Mouse (Mus musculus) MEL (cell line): ENCODE measurements around the gene Jarid2.

Source experiments
- CHD2 ChIP-seq: IDR thresholded peaks from 2 replicates; pipeline ENCODE4 v1.6.1; 2011; ENCODE audit warnings: low read length, improper control_type of control experiment
- CTCF ChIP-seq, 3 experiments: IDR thresholded peaks in 2 of 3; conservative IDR thresholded peaks in 1 of 3; 2 replicates each; pipeline ENCODE4 v1.5.1; 2011 to 2012; ENCODE audit warnings: low read length in 3 of 3, low read depth in 2 of 3, mild to moderate bottlenecking in 2 of 3, improper control_type of control experiment in 1 of 3, inconsistent platforms in 1 of 3, mixed read lengths in 1 of 3, moderate library complexity in 1 of 3; ENCODE audit not compliant: control insufficient read depth in 1 of 3, insufficient read depth in 1 of 3, poor library complexity in 1 of 3, severe bottlenecking in 1 of 3
- KAT2A ChIP-seq: conservative IDR thresholded peaks from 2 replicates; pipeline ENCODE4 v1.6.1; 2012; ENCODE audit warnings: low read depth, low read length, improper control_type of control experiment, inconsistent platforms
- MXI1 ChIP-seq: IDR thresholded peaks from 2 replicates; pipeline ENCODE4 v1.6.1; 2011; ENCODE audit warnings: mild to moderate bottlenecking, low read depth, low read length, improper control_type of control experiment
- POLR2A ChIP-seq, 2 experiments: IDR thresholded peaks; 2 replicates each; pipeline ENCODE4 v1.6.1; 2011 to 2012; ENCODE audit warnings: low read length in 2 of 2, mild to moderate bottlenecking in 2 of 2, control low read depth in 1 of 2, improper control_type of control experiment in 1 of 2, low read depth in 1 of 2, moderate library complexity in 1 of 2; ENCODE audit not compliant: control insufficient read depth in 1 of 2, insufficient read depth in 1 of 2, poor library complexity in 1 of 2
- SIN3A ChIP-seq: IDR thresholded peaks from 2 replicates; pipeline ENCODE4 v1.6.1; 2012; ENCODE audit warnings: low read length, improper control_type of control experiment, inconsistent platforms
- SMC3 ChIP-seq: IDR thresholded peaks from 2 replicates; pipeline ENCODE4 v1.6.1; 2011; ENCODE audit warnings: low read depth, low read length, improper control_type of control experiment
- TBP ChIP-seq: IDR thresholded peaks from 2 replicates; pipeline ENCODE4 v1.8.0; 2011; ENCODE audit warnings: low read depth, low read length, improper control_type of control experiment
- USF1 ChIP-seq: IDR thresholded peaks from 2 replicates; pipeline ENCODE4 v1.6.1; 2014; ENCODE audit warnings: low read depth, mild to moderate bottlenecking, inconsistent platforms, low read length, improper control_type of control experiment, moderate library complexity
- ZKSCAN1 ChIP-seq: IDR thresholded peaks from 2 replicates; pipeline ENCODE4 v1.6.1; 2012; ENCODE audit warnings: low read depth, mild to moderate bottlenecking, inconsistent platforms, low read length, improper control_type of control experiment, moderate library complexity
- ZMIZ1 ChIP-seq: IDR thresholded peaks from 2 replicates; pipeline ENCODE4 v1.6.1; 2012; ENCODE audit warnings: low read depth, mild to moderate bottlenecking, inconsistent platforms, low read length, improper control_type of control experiment, moderate library complexity
- ZNF384 ChIP-seq: IDR thresholded peaks from 2 replicates; pipeline ENCODE4 v1.6.1; 2012; ENCODE audit warnings: low read depth, mild to moderate bottlenecking, inconsistent platforms, low read length, improper control_type of control experiment

DNA sequence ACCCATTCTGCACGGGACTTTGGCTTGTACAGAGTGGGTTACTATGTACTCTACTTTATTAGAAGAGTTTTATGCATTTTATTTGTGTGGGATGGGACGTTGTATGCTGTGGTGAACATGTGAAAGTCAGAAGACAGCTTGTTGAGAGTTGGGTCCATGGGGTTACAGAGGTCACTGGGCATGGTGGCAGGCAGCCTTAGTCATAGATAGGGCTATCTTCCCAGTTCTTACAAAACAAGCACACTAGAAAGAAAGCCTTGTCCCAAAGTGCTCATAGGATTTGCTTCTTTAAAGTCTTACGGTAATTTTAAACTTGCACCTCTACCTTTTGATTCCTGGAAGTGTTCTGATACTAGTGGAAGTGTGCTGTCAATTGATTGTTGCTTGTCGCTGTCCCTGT is 103.6 kb downstream of the Jarid2 start:
- TF ChIP-seq ZMIZ1 (no peak), ZNF384 (no peak), POLR2A (IDR thresholded peaks at IDR 0.05; ENCODE audit: control insufficient read depth in 1 of 2, insufficient read depth in 1 of 2, low read depth in 1 of 2, low read length in 2 of 2, poor library complexity in 1 of 2) (no peak), TBP (no peak), CTCF (IDR thresholded peaks at IDR 0.05 in 2 of 3, conservative IDR thresholded peaks at IDR 0.05 in 1 of 3; ENCODE audit: control insufficient read depth in 1 of 3, insufficient read depth in 1 of 3, low read depth in 2 of 3, low read length in 3 of 3, poor library complexity in 1 of 3, severe bottlenecking in 1 of 3) (no peak), KAT2A (no peak), CHD2 (no peak), ZKSCAN1 (no peak), MXI1 (no peak), SMC3 (no peak), USF1 (no peak), SIN3A (no peak)
